Mouse (Mus musculus): ENCODE measurements around the gene Zwilch. TPM values are rescaled to one million over a fixed set of nuclear protein-coding genes. Genes with fewer than 3 reads are reported as not detected.

Gene Zwilch
- total and polyA plus RNA-seq, 3 experiments: 49.3 to 74.1 (median 72.8) TPM

Other genes starting within 250 kb of the Zwilch start
- gene Smad6, start 151.0 kb downstream of the Zwilch start, total RNA-seq (2012; rRNA removed): not detected in 2 replicates
- gene Smad6, start 151.0 kb downstream of the Zwilch start, total RNA-seq (2014; rRNA removed): not detected in 2 replicates
- 0.35 TPM in 1 of 2 replicates, not detected in the other for gene Smad6, start 151.0 kb downstream of the Zwilch start, polyA plus RNA-seq (2012; ENCODE audit: insufficient read length, low read depth)
- 0.38 and 0.55 TPM in 2 replicates for gene Lctl, start 56.0 kb downstream of the Zwilch start, total RNA-seq (2012; rRNA removed)
- gene Lctl, start 56.0 kb downstream of the Zwilch start, total RNA-seq (2014; rRNA removed): not detected in 2 replicates
- gene Lctl, start 56.0 kb downstream of the Zwilch start, polyA plus RNA-seq (2012; ENCODE audit: insufficient read length, low read depth): 0.21 TPM in 1 of 2 replicates, not detected in the other
- 1,886 and 1,956 TPM in 2 replicates for gene Rpl4, start 271 bp upstream of the Zwilch start, total RNA-seq (2012; rRNA removed)
- gene Rpl4, start 271 bp upstream of the Zwilch start, total RNA-seq (2014; rRNA removed): 1,996 and 2,178 TPM in 2 replicates
- gene Rpl4, start 271 bp upstream of the Zwilch start, polyA plus RNA-seq (2012; ENCODE audit: insufficient read length, low read depth): 3,885 and 4,069 TPM in 2 replicates
- gene Snapc5, start 6.2 kb upstream of the Zwilch start, total RNA-seq (2012; rRNA removed): 16.7 and 21.3 TPM in 2 replicates
- gene Snapc5, start 6.2 kb upstream of the Zwilch start, total RNA-seq (2014; rRNA removed): 34.3 and 38.2 TPM in 2 replicates
- 24.9 and 33.3 TPM in 2 replicates for gene Snapc5, start 6.2 kb upstream of the Zwilch start, polyA plus RNA-seq (2012; ENCODE audit: insufficient read length, low read depth)
- 0.55 and 0.59 TPM in 2 replicates for gene Uchl4, start 62.1 kb upstream of the Zwilch start, total RNA-seq (2012; rRNA removed)
- 8.2 and 11.0 TPM in 2 replicates for gene Uchl4, start 62.1 kb upstream of the Zwilch start, total RNA-seq (2014; rRNA removed)
- gene Uchl4, start 62.1 kb upstream of the Zwilch start, polyA plus RNA-seq (2012; ENCODE audit: insufficient read length, low read depth): 16.8 and 21.0 TPM in 2 replicates
- 53.0 and 74.0 TPM in 2 replicates for gene Map2k1, start 80.5 kb upstream of the Zwilch start, total RNA-seq (2012; rRNA removed)
- 118 and 122 TPM in 2 replicates for gene Map2k1, start 80.5 kb upstream of the Zwilch start, total RNA-seq (2014; rRNA removed)
- 54.9 and 56.3 TPM in 2 replicates for gene Map2k1, start 80.5 kb upstream of the Zwilch start, polyA plus RNA-seq (2012; ENCODE audit: insufficient read length, low read depth)
- 179 and 248 TPM in 2 replicates for gene Tipin, start 108.5 kb upstream of the Zwilch start, total RNA-seq (2012; rRNA removed)
- gene Tipin, start 108.5 kb upstream of the Zwilch start, total RNA-seq (2014; rRNA removed): 443 and 624 TPM in 2 replicates
- gene Tipin, start 108.5 kb upstream of the Zwilch start, polyA plus RNA-seq (2012; ENCODE audit: insufficient read length, low read depth): 204 and 235 TPM in 2 replicates
- 8.8 and 9.0 TPM in 2 replicates for gene Dis3l, start 168.2 kb upstream of the Zwilch start, total RNA-seq (2012; rRNA removed)
- 6.6 and 6.8 TPM in 2 replicates for gene Dis3l, start 168.2 kb upstream of the Zwilch start, total RNA-seq (2014; rRNA removed)
- gene Dis3l, start 168.2 kb upstream of the Zwilch start, polyA plus RNA-seq (2012; ENCODE audit: insufficient read length, low read depth): 9.5 and 9.6 TPM in 2 replicates
- gene Megf11, start 212.5 kb upstream of the Zwilch start, total RNA-seq (2012; rRNA removed): 0.04 TPM in 2 replicates
- not detected in 2 replicates for gene Megf11, start 212.5 kb upstream of the Zwilch start, total RNA-seq (2014; rRNA removed)
- 0.19 and 0.59 TPM in 2 replicates for gene Megf11, start 212.5 kb upstream of the Zwilch start, polyA plus RNA-seq (2012; ENCODE audit: insufficient read length, low read depth)